Mouse (Mus musculus): ENCODE measurements around the gene Kif26b.

DNA sequence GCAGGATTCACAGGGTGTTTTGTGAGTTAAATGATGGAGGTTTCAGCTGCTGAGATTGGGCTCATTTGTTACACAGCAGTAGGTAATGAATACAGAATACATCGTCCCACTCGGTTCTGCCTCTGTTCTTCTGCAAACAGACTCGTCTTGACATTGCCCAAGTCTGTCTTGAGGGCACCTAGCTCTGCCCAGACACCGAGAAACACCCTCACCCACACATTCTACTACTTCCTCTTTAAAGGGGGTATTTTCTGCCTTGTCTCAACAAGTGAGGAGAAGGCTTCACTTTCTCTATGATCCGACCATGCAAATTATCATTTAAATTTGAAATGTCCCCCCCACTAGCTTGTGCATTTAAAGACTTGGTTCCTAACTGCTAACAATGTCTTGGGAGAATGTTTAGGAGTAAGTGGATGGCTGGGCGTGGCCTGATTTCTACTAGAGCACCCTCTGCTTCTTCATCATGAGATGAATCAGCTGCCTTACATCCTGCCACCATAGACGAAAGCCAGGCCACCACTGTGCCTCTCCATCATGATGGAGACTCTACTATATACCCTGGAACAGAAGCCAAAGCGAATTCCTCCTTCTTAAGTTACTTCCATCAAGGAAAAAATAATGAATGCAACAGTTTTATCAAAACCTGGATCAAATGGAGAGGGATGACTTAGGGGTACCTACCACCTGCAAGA lies 395.7 kb downstream of the Kif26b start:
- TF ChIP-seq CTCF (IDR thresholded peaks at IDR 0.05; ENCODE audit: insufficient read depth, low read depth, low read length): no peak
- no peak for TF ChIP-seq POLR2A (IDR thresholded peaks at IDR 0.05; ENCODE audit: insufficient read depth, low read depth, low read length)
